Mouse (Mus musculus) olfactory bulb, adult 2 months (tissue): ENCODE measurements around the gene Gm29094. TPM values are rescaled to one million over a fixed set of nuclear protein-coding genes. Genes with fewer than 3 reads are reported as not detected.
"Not testable (repeated sequence)": the region's sequence is repeated elsewhere in the genome, so short reads cannot be mapped to it uniquely, and the experiment has no call there.

Source experiments
- H3K27ac ChIP-seq: fragments of 200-500 bp; 2 replicates; pipeline ENCODE4 v1.5.1; 2012; ENCODE audit warnings: low read depth, low read length; ENCODE audit not compliant: insufficient read depth
- H3K4me1 ChIP-seq: fragments of 200-500 bp; 2 replicates; pipeline ENCODE4 v1.6.1; 2012; ENCODE audit warnings: low read length; ENCODE audit not compliant: control insufficient read depth, insufficient read depth
- H3K4me3 ChIP-seq: fragments of 200-500 bp; 2 replicates; pipeline ENCODE4 v1.5.1; 2012; ENCODE audit warnings: mild to moderate bottlenecking, low read depth, low read length, moderate library complexity; ENCODE audit not compliant: insufficient read depth
- WGBS: fragments of 180-500 bp; shearing (Covaris S2); methylation state at CpG from one replicate; pipeline ENCODE4 v1.1.7; 2018; 5-methylcytosine and 5-hydroxymethylcytosine counted together
- polyA plus RNA-seq: library from polyadenylated mRNA; stranded (reverse); fragments of >200 nt; gene quantifications from 2 replicates; pipeline ENCODE4 v1.2.4, GENCODE M21; 2012; ENCODE audit warnings: low replicate concordance; ENCODE audit not compliant: missing spikeins, insufficient read depth, insufficient read length

The Gm29094 gene
- not detected in 2 replicates for polyA plus RNA-seq

DNA sequence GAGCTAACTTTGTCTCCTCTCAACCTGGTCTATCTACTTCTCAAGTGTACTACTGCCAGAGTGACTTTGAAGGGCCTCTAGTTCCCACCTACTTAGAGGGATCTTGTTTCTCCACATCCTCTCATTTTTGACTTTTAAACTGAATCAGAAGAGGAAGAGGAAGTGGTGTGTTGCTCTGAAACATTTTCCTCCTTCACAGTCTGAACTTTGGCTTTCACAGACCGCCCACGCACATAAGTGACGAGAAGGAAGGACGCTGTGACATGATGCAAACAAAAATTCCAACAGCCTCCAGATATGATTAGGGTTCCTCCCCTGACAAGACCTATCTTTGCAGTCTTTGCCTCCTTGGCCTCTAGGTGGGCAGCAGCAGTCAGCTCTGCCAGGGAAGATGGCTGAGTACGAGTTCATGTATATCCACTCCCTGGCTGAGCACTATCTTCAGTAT is at the start of gene Gm29094, which contains the start of gene Bcl2a1b:
Gene Gm29094 (plus strand): TSS at position 411 of the 448 bp plus-strand sequence.
Gene Bcl2a1b (plus strand): TSS at position 241 of the 448 bp plus-strand sequence.
- WGBS, result 91% methylated on average over 5 of the region's 5 CpGs

DNA sequence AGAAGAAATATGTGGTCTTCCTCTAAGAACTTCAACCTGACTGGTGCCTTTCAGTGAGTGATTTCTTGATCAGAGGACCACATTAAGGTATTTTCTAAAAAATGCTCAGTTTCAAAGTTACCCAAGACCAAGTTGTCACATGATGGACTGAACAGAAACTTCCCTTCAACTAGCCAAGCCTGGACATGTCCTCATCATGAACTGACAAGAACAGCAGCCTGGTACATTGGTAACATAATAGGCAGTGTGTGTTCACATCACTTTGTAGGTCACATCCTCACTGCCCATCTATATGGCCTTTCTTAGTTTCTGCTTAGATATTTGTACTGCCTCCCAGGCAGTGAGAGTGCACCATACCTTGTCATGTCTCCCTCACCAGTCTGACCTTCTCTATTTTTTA is 26.6 kb upstream of the Gm29094 start:
- H3K4me3 ChIP-seq, H3K4me1 ChIP-seq, H3K27ac ChIP-seq: not testable (repeated sequence)

More for the DNA sequence above, at the start of gene Gm29094, which contains the start of gene Bcl2a1b:
- H3K4me1 ChIP-seq, H3K27ac ChIP-seq, H3K4me3 ChIP-seq: not testable (repeated sequence)

DNA sequence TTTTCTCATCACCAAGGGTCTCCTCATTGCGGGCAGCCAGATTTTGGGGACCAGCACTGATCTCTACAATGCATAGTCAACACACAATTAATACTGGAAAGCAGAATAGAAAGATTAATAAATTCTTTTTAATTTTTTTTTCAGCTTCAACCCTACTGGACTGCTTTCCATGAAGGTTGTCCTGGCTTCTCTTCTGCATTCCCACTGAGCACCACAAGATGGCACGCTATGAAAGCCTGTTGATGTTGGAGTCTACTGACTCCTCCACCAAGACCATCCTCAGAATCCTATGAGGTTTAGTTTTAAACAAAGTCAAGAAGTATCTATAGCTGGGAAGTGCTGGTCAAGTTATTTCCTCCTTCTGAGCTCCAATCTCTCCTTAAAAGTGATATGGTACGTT is 20.3 kb upstream of the Gm29094 start:
- H3K4me3 ChIP-seq, H3K27ac ChIP-seq, H3K4me1 ChIP-seq: not testable (repeated sequence)
- WGBS, result 39% methylated on average over 2 of the region's 3 CpGs

DNA sequence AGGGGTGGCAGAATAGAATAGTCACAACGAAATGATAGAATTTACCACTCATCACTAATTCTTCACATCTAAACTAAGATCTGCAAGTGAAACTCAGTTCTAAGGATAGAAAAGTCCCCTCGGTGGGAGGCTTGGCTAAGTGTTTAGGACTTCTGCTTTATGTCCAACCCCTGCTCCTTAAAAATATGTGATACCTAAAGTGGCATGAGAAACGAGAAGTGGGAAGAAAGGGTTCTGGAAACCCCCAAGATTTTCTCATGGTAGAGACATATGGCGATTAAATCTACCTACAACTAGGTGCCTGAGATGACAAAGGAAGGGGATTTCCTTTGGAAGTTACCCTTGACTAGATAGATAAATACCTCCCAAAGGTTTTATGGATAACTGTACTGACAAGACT is 19.7 kb upstream of the Gm29094 start:
- 81% methylated on average over 4 of the region's 4 CpGs for WGBS
- not testable (repeated sequence) for H3K4me1 ChIP-seq

DNA sequence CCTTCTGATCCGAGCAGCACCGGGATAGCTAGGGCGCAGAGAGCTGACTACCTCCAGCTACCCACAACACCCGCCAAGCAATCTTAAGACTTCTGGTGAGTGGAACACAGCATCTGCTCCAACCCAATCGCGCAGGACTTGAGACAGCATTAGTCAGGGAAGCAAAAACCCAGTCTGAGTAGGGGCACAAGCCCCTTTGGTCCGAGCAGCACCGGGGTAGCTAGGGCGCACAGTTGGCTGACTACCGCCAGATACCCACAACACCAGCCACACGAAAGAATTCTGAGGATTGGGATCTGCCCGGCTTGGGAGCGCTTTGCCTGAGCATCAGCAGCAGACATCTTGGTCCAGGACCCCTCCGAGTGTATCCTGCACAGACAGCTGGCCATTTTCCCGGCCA is 12.2 kb upstream of the Gm29094 start:
- not testable (repeated sequence) for H3K4me1 ChIP-seq, H3K27ac ChIP-seq, H3K4me3 ChIP-seq
- 77% methylated on average over 15 of the region's 15 CpGs for WGBS

More for the DNA sequence above, 19.7 kb upstream of the Gm29094 start:
- not testable (repeated sequence) for H3K4me3 ChIP-seq, H3K27ac ChIP-seq

DNA sequence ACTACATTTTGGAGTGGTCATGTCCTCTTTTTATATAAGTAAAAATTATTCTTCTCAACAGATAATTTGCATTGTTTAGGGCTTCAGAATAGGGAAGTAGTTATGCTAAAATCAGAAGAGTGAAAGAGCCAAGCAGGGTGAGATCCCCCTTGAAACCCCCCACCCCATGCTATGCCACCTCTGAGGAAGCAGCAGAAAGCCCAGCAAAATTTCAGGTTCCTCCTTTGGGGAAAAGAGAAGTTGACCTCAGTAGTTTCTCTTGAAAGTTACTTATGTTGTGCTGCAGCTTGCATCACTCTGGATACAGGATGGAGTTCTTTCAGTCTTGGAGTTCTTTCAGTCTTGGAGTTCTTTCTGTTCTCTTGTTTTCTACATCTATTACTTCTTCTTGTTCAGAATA is 3.7 kb upstream of the Gm29094 start:
- H3K4me3 ChIP-seq, H3K4me1 ChIP-seq, H3K27ac ChIP-seq: not testable (repeated sequence)

DNA sequence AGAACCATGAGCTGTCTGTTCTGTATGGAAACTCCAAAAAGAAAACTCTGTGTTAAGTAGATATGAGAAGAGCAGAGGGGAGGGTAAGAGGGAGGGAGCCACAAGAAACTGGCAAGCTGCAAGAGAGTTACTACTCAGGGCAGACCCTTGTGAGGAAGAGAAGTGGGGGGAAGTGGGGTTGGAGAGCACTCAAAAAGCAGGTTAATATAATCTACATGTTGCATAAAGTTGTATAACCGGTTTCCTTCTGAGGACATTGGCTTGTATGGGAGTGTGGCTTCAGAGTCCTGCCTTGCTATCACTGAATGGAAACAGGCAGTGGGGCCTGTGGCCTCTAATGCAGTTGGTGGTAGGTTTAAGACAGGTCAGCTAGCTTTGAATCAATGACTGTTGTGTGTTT is 1.7 kb upstream of the Gm29094 start:
- WGBS, result 79% methylated on average over 1 of the region's 1 CpGs
- not testable (repeated sequence) for H3K4me3 ChIP-seq, H3K4me1 ChIP-seq, H3K27ac ChIP-seq

DNA sequence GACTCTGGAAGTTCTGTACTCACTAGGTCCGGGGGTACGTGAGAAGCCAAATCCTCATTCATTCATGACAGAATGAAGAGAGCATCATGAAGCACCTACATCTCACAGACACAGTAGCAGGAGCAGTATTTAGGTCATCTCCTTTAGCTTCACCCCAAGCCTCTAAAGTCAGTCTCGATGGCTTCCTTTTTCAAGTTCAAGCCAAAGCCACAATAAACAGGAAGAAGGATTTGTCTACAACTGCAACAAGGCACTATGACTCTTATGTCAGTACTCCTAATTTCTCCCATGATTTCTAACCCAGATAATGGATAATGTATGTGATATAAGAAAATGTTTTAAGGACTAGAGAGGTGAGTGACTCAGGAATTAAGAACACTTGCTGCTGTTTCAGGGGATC is 830 bp upstream of the Gm29094 start:
- H3K27ac ChIP-seq, H3K4me1 ChIP-seq, H3K4me3 ChIP-seq: not testable (repeated sequence)
- WGBS, result 92% methylated on average over 3 of the region's 3 CpGs

DNA sequence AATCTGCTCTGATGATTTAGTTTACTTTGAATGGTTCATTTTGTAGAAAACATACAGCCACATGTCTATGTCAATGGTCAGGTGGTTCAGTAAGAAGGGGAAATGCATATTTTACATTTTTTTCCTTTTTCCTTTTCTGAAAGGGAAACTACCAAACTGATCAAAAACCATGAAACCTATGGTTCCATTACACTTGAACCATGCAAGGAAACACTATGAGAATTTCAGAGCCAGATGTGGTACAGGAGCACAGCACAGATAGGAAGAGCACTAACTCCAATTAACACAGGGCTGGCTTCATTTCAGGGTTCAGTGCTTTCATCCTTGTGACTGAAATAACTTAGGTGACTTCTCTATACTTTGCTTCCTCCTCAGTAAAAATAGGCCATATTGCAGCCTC is 3.1 kb downstream of the Gm29094 start:
- H3K27ac ChIP-seq, H3K4me3 ChIP-seq, H3K4me1 ChIP-seq: not testable (repeated sequence)

DNA sequence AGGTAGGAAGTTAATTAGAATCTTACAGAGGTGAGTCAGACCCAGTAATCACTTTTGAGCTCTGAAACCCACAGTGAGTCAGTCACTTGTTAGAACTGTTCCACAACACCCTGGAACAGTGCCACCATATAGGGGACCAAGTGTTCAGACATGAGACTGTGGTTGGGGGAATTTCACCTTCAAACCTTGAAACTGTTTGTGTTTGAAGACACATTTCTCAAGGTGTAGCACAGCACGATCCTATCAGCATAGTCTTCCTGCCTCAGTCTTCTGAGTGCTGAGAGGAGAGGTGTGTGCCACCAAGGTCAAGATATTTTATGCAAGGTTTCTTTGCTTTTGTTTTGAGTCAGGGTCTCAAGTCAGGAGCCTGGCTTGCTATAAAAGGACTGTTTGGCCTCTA is 9.8 kb downstream of the Gm29094 start:
- not testable (repeated sequence) for H3K4me1 ChIP-seq, H3K4me3 ChIP-seq, H3K27ac ChIP-seq
- WGBS, result 87% methylated on average over 1 of the region's 1 CpGs

DNA sequence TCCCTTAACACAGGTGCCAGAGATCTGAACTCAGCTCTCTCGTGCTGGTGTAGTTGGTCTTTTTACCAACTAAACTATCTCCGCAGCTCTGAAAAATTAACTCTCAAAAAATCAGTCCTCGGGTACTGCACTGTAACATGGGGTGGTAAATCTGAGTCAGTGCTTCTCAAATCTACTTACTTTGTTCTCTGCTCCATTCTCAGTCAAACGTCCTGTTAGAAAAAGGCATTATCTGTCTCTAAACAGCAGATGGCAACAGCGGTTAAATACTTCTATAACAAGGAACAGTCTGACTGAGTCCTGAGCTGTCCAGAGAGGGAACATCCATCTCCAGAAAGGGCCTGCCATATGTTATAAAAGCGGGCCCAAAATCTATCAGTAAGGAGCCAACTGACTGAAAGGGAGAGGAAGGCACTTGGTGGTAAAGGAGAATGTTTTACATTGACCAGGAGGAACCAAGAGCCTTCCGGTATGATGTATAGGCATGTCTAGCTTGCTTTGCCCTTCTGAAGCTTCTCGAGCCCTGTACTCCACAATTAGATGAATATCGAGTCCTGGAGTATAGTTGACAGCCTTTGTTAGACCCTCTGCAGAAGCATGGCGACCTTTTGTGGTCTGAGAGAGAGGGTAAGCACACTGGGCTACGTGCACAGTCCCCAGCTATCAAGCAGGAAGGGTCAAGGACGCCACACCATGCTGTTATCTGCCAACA is 11.3 kb downstream of the Gm29094 start, which contains the start of gene Mthfs:
Gene Mthfs (plus strand): TSS at position 324 of the 712 bp plus-strand sequence.
- Histone ChIP-seq H3K27ac (peak within 1 kb of the TSS; percentile 36; the same call in 1 of the 2 replicates), H3K4me3 (peak within 1 kb of the TSS; percentile 41)
- not testable (repeated sequence) for H3K4me1 ChIP-seq
- WGBS, result 17% methylated on average over 10 of the region's 12 CpGs

DNA sequence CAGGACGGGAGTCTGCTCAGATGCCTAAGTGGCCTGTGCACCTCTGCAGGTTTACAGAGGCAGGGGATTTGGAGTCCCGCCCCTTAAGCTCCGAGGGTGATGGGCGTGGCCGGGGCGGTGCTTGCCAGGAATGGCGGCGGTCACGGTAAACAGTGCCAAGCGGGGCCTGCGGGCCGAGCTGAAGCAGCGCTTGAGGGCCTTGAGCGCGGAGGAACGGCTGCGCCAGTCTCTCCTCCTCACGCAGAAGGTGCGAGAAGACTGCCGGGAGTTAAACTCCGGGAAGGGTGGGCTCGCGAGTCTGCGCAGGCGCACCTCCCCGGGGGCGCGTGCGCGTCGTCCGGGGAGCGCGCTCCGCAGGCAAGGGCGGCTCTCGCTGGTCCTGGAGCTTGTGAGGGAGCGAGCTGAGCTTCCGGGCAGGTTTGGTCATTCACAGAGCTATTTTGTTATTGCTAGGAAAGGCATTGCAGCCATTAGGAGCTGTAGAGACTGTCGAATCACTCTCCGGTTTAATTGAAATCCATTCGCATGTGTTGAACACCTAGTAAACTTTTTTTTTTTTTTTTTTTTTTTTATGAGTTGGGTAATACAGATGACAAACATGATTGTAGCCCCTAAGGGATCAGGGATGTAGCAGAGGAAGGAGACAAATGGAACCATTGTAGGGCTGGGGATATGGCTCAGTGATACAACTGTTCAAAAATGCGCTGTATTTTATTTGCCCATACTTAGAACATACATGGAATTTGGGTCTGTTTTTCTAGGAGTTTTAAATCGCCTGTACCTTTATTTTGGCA is 12.1 kb downstream of the Gm29094 start:
- not testable (repeated sequence) for H3K27ac ChIP-seq, H3K4me1 ChIP-seq
- H3K4me3 ChIP-seq, result peak overlapping the region; percentile 41
- WGBS, result 1% methylated on average over 24 of the region's 44 CpGs

DNA sequence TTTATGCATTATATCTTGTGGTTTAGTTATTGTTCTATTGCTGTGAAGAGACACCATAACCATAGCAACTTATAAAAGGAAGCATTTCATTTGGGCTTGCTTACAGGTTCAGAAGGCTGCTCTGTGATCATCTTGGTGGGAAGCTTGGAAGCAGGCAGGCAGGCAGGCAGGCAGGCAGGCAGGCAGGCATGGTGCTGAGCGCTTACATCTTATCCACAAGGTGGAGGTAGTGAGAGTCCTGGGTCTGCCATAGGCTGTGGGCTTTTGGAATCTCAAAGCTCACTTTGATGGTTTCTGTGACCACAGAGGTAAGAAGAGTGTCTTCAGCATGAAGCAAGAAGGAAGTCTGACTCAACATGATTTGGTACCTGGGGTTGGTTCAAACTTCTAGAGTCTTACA is 13.2 kb downstream of the Gm29094 start:
- H3K27ac ChIP-seq, H3K4me1 ChIP-seq, H3K4me3 ChIP-seq: not testable (repeated sequence)
- WGBS, result 60% methylated on average over 1 of the region's 1 CpGs

DNA sequence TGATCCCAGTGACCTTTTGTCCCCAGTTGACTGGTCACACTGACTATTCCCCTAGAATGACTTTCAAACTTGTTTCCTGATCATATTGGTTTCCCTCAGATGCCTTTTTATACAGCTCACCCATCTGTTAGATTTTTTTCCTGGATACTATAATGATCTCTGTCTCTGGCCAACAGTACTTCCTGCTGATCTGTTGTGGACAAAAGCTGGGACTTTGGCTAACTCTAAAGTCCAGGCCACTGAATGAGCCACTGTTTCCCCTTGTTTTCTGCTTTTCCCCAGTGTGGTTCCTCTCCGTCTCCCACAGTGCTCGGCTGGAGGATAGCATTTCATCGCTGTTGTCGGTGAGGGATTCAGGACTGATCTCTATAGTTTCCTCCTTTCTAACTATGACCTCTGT is 19.0 kb downstream of the Gm29094 start:
- not testable (repeated sequence) for H3K4me3 ChIP-seq, H3K4me1 ChIP-seq, H3K27ac ChIP-seq
- whole genome bisulfite sequencing, result 76% methylated on average over 4 of the region's 4 CpGs
